Mouse (Mus musculus) liver, embryonic 12.5 days (tissue): ENCODE results near the gene Ccne1. TPM values are rescaled to one million over a fixed set of nuclear protein-coding genes. Genes with fewer than 3 reads are reported as not detected.
A peak's percentile ranks its signal among the peaks of the same experiment; 100 is the strongest.

Experiments used
- ATAC-seq: fragments of 200-750 bp; cut with Nextera tagmentation; 2 replicates; pipeline ENCODE4 v1.8.0; 2017; ENCODE audit warnings: moderate number of reproducible peaks, mild to moderate bottlenecking, moderate library complexity
- H3K27ac ChIP-seq: fragments of 300-500 bp; sonication (generic); 2 replicates; pipeline ENCODE4 v1.5.1; 2016; ENCODE audit warnings: mild to moderate bottlenecking
- H3K27me3 ChIP-seq: fragments of 300-500 bp; sonication (generic); replicated peaks from 2 replicates; pipeline ENCODE4 v1.6.1; 2016; ENCODE audit warnings: mild to moderate bottlenecking, moderate library complexity
- H3K36me3 ChIP-seq: fragments of 300-500 bp; sonication (generic); 2 replicates; pipeline ENCODE4 v1.6.1; 2016; ENCODE audit warnings: mild to moderate bottlenecking, moderate library complexity
- H3K4me1 ChIP-seq: fragments of 300-500 bp; sonication (generic); 2 replicates; pipeline ENCODE4 v1.6.1; 2016
- H3K4me2 ChIP-seq: fragments of 300-500 bp; sonication (generic); 2 replicates; pipeline ENCODE4 v1.6.1; 2016; ENCODE audit warnings: mild to moderate bottlenecking, moderate library complexity
- H3K4me3 ChIP-seq: fragments of 300-500 bp; sonication (generic); 2 replicates; pipeline ENCODE4 v1.5.1; 2016; ENCODE audit warnings: mild to moderate bottlenecking, moderate library complexity
- H3K9ac ChIP-seq: fragments of 300-500 bp; sonication (generic); 2 replicates; pipeline ENCODE4 v1.6.1; 2016; ENCODE audit warnings: mild to moderate bottlenecking, moderate library complexity
- H3K9me3 ChIP-seq: fragments of 300-500 bp; sonication (generic); replicated peaks from 2 replicates; pipeline ENCODE4 v1.6.1; 2016; ENCODE audit warnings: mild to moderate bottlenecking, moderate library complexity
- WGBS: fragments of 180-500 bp; shearing (Covaris S2); methylation state at CpG from one replicate; pipeline ENCODE4 v1.1.7; 2016; ENCODE audit not compliant: insufficient replicate concordance; 5-methylcytosine and 5-hydroxymethylcytosine counted together
- polyA plus RNA-seq: library from polyadenylated mRNA; unstranded; fragments of >200 nt; fragmentation: Nextera tagmentation; extraction: Ambion mirVana; gene quantifications from 2 replicates; pipeline ENCODE4 v1.2.1, GENCODE M21; 2016

The Ccne1 gene
- 145 and 150 TPM in 2 replicates for polyA plus RNA-seq

GRCm38 (mm10) chr7:38107371-38108259, at the start of gene Ccne1:
Gene Ccne1 (minus strand): TSS chr7:38107534.
- peak; percentile 86 for ATAC-seq
- H3K4me2 ChIP-seq, result peak within 1 kb of the TSS; percentile 99
- H3K36me3 ChIP-seq, result peaks cover 30% of the 10 kb centered on the region
- no peaks in the 10 kb centered on the region for H3K9me3 ChIP-seq
- no peaks in the 10 kb centered on the region for H3K27me3 ChIP-seq
- H3K4me1 ChIP-seq, result peaks cover 64% of the 10 kb centered on the region
- H3K27ac ChIP-seq, result peak within 1 kb of the TSS; percentile 95
- 1% methylated on average over 93 of the region's 102 CpGs for WGBS
- H3K4me3 ChIP-seq, result peak within 1 kb of the TSS; percentile 94
- peak within 1 kb of the TSS; percentile 94 for H3K9ac ChIP-seq

DNA sequence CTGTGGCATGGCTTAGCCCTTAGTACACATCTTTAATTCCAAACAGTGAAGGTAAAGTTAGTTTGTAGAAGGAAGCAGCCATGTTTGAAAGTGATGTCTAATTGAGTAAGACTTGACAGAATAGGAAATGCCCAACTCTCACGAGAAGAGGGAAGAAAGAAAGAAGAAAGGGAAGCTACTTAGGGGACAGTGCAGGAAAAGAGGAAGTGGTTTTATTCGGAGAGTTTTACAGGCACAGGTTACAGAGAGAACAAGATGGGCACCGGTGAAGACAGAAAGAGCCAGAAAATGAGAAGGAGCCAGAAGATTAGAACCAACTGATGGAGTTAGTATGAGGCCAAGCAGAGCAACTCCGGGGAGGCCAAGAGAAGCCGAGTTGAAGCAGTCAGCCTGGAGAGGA, 48.5 kb upstream of the Ccne1 start:
- no peak overlapping the region for H3K4me2 ChIP-seq
- no peak overlapping the region for H3K9ac ChIP-seq
- no peaks in the 10 kb centered on the region for H3K36me3 ChIP-seq
- no peak overlapping the region for H3K27ac ChIP-seq
- no peak for ATAC-seq
- no peak overlapping the region for H3K4me3 ChIP-seq
- H3K9me3 ChIP-seq, result no peaks in the 10 kb centered on the region
- no peaks in the 10 kb centered on the region for H3K4me1 ChIP-seq
- H3K27me3 ChIP-seq, result no peaks in the 10 kb centered on the region
- 42% methylated on average over 5 of the region's 5 CpGs for WGBS

- ATAC-seq, result no peak
- no peaks in the 10 kb centered on the region for H3K4me1 ChIP-seq
- no peaks in the 10 kb centered on the region; the same call in 1 of the 2 replicates for H3K27me3 ChIP-seq
- no peak overlapping the region for H3K4me3 ChIP-seq
- H3K36me3 ChIP-seq, result no peaks in the 10 kb centered on the region
- no peak overlapping the region for H3K9ac ChIP-seq
- no peak overlapping the region for H3K27ac ChIP-seq
- no peaks in the 10 kb centered on the region for H3K9me3 ChIP-seq
- H3K4me2 ChIP-seq, result no peak overlapping the region
- WGBS, result 52% methylated on average over 3 of the region's 3 CpGs
Measured at GRCm38 (mm10) chr7:38152571-38152970, 45.2 kb upstream of the Ccne1 start.

DNA sequence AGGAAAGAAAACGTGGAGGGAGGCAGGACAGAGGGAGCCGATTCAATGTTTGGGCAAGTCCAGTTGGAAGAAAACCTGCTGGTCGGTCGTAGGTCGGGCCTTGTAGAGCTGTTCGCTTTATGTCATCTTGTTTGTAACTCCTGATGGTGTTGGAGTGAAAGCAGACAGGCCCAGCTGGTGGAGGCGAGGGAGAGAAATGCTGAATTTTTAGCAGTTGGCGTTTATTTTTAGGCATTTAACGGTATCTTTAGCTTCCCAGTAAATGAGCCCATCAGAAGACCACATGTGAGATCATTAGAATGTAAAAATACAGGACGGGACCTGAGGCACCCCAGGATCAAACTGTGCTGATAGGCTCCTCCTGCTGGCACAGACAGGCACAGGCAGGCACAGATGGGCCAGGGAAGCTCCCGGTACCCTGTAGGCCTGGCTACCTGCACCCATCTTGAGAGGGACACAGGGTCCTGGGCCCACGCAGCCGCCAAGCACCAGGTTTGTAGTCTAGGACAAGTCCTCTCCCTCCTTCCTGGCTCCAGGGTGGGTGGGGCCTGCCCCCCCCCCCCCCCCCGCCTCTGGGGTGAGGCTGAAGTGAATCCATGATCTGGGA, 44.5 kb upstream of the Ccne1 start:
- Histone ChIP-seq H3K9ac (no peak overlapping the region), H3K4me3 (no peak overlapping the region), H3K27me3 (no peaks in the 10 kb centered on the region; the same call in 1 of the 2 replicates), H3K36me3 (no peaks in the 10 kb centered on the region), H3K4me2 (no peak overlapping the region), H3K4me1 (no peaks in the 10 kb centered on the region), H3K27ac (no peak overlapping the region), H3K9me3 (peaks cover 3% of the 10 kb centered on the region; the same call in 1 of the 2 replicates)
- WGBS, result 61% methylated on average over 13 of the region's 14 CpGs
- ATAC-seq, result 0 out of 2 replicates have a peak, but pooled peaks have one; percentile 18

- H3K4me1 ChIP-seq, result no peaks in the 10 kb centered on the region
- WGBS, result 67% methylated on average over 6 of the region's 6 CpGs
- no peak overlapping the region for H3K9ac ChIP-seq
- no peaks in the 10 kb centered on the region; the same call in 1 of the 2 replicates for H3K27me3 ChIP-seq
- no peak overlapping the region for H3K4me2 ChIP-seq
- no peak overlapping the region for H3K4me3 ChIP-seq
- H3K36me3 ChIP-seq, result no peaks in the 10 kb centered on the region
- H3K27ac ChIP-seq, result no peak overlapping the region
- peaks cover 3% of the 10 kb centered on the region; the same call in 1 of the 2 replicates for H3K9me3 ChIP-seq
- ATAC-seq, result no peak
Measured at GRCm38 (mm10) chr7:38147477-38147876, 40.1 kb upstream of the Ccne1 start.

- H3K4me1 ChIP-seq, result no peaks in the 10 kb centered on the region
- no peak overlapping the region for H3K4me2 ChIP-seq
- H3K36me3 ChIP-seq, result no peaks in the 10 kb centered on the region
- 52% methylated on average over 13 of the region's 13 CpGs for WGBS
- H3K4me3 ChIP-seq, result no peak overlapping the region
- H3K27me3 ChIP-seq, result 0 out of 2 replicates have a peak, but pooled peaks cover 18% of the 10 kb centered on the region
- no peak overlapping the region for H3K27ac ChIP-seq
- 0 out of 2 replicates have a peak, but pooled peaks have one; percentile 37 for ATAC-seq
- no peak overlapping the region for H3K9ac ChIP-seq
- H3K9me3 ChIP-seq, result no peaks in the 10 kb centered on the region
Measured at GRCm38 (mm10) chr7:38141747-38142545, 34.6 kb upstream of the Ccne1 start.

GRCm38 (mm10) chr7:38140324-38140723, 33.0 kb upstream of the Ccne1 start:
- 44% methylated on average over 9 of the region's 9 CpGs for WGBS
- Histone ChIP-seq H3K9me3 (no peaks in the 10 kb centered on the region), H3K4me2 (no peak overlapping the region), H3K9ac (no peak overlapping the region), H3K36me3 (no peaks in the 10 kb centered on the region), H3K4me3 (no peak overlapping the region), H3K27me3 (0 out of 2 replicates have a peak, but pooled peaks cover 24% of the 10 kb centered on the region), H3K27ac (no peak overlapping the region), H3K4me1 (no peaks in the 10 kb centered on the region)
- ATAC-seq, result no peak

DNA sequence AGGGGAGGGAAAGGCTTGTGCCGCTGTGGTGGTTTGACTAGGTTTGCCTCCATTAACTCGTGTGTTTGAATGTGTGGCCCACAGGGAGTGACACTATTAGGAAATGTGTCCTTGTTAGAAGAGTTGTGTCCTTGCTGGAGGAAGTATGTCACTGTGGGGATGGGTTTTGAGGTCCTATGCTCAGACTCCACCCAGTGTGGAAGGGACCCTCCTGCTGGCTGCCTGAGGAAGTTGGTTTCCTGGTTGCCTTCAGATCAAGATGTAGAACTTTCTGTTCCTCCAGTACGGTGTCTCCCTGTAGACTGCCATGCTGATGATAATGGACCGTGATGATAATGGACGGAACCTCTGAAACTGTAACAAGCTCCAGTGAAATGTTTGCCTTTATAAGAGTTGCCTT, 27.1 kb upstream of the Ccne1 start:
- WGBS, result 54% methylated on average over 5 of the region's 5 CpGs
- no peak overlapping the region for H3K4me3 ChIP-seq

GRCm38 (mm10) chr7:38131186-38131585, 23.9 kb upstream of the Ccne1 start:
- Histone ChIP-seq H3K9ac (no peak overlapping the region), H3K4me2 (no peak overlapping the region), H3K9me3 (no peaks in the 10 kb centered on the region), H3K4me1 (no peaks in the 10 kb centered on the region), H3K27me3 (peaks cover 8% of the 10 kb centered on the region), H3K4me3 (no peak overlapping the region), H3K36me3 (no peaks in the 10 kb centered on the region), H3K27ac (no peak overlapping the region)
- WGBS, result 28% methylated on average over 5 of the region's 5 CpGs
- no peak for ATAC-seq

More for the DNA sequence above, 27.1 kb upstream of the Ccne1 start:
- Histone ChIP-seq H3K27me3 (peaks cover 12% of the 10 kb centered on the region), H3K27ac (no peak overlapping the region), H3K9me3 (no peaks in the 10 kb centered on the region), H3K9ac (no peak overlapping the region), H3K4me2 (no peak overlapping the region), H3K4me1 (no peaks in the 10 kb centered on the region), H3K36me3 (no peaks in the 10 kb centered on the region)
- ATAC-seq, result no peak

DNA sequence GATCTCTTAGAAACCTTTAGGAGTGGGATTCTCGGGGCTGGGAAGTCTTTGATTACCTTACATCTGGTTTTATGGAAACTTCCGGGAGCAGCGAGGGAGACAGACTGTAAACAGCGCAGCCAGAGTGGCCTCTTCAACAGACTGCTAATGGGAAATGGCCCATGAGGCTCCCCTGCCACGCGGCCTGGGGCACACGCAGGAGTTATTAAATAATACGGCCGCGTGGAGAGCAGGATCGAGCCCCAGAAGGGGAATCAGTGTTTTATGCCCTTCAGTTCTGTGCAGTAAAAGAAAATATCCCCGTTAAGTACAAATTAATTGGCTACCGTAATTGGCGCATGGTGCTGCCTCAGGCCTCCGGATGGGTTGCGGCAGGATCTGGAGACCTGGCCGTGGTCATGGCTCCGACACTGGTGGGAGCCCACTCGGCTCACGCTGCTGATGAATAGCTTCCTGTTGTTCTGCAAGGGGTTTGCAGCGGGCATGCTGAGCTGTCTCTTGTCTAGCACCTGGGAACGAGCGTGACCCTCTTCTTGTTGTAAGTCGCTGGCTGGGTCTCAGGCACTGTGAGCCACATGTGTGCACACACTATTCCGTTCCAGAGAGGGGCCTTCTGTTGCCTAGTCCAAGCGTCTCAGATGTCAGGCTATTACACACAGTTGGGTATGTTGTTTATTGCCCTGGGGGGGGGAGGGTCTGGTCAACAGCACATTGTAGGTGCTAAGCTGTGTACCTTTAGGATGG, 22.8 kb upstream of the Ccne1 start:
- Histone ChIP-seq H3K27ac (no peak overlapping the region), H3K4me1 (no peaks in the 10 kb centered on the region), H3K9ac (no peak overlapping the region), H3K36me3 (no peaks in the 10 kb centered on the region), H3K9me3 (no peaks in the 10 kb centered on the region), H3K4me2 (no peak overlapping the region), H3K27me3 (peaks cover 6% of the 10 kb centered on the region), H3K4me3 (no peak overlapping the region)
- WGBS, result 77% methylated on average over 26 of the region's 26 CpGs
- no peak for ATAC-seq

GRCm38 (mm10) chr7:38129491-38129890, 22.2 kb upstream of the Ccne1 start:
- no peak overlapping the region for H3K27ac ChIP-seq
- ATAC-seq, result no peak
- WGBS, result 80% methylated on average over 6 of the region's 6 CpGs

More at GRCm38 (mm10) chr7:38129491-38129890, 22.2 kb upstream of the Ccne1 start:
- Histone ChIP-seq H3K9ac (no peak overlapping the region), H3K4me3 (no peak overlapping the region), H3K27me3 (peaks cover 6% of the 10 kb centered on the region), H3K4me2 (no peak overlapping the region), H3K9me3 (no peaks in the 10 kb centered on the region), H3K4me1 (no peaks in the 10 kb centered on the region), H3K36me3 (no peaks in the 10 kb centered on the region)
